Mouse (Mus musculus) intestine, postnatal 0 days (tissue): ENCODE results near the gene Ccdc14. TPM values are rescaled to one million over a fixed set of nuclear protein-coding genes. Genes with fewer than 3 reads are reported as not detected.

Experiments used
- ATAC-seq: fragments of 200-750 bp; cut with Nextera tagmentation; 2 replicates; pipeline ENCODE4 v1.8.0; 2017; ENCODE audit warnings: mild to moderate bottlenecking, moderate TSS enrichment, moderate library complexity
- H3K27ac ChIP-seq: fragments of 300-500 bp; sonication (generic); 2 replicates; pipeline ENCODE4 v1.5.1; 2014; ENCODE audit warnings: mild to moderate bottlenecking, low read depth, low read length, moderate library complexity
- H3K27me3 ChIP-seq: fragments of 300-500 bp; sonication (generic); replicated peaks from 2 replicates; pipeline ENCODE4 v1.6.1; 2014; ENCODE audit warnings: low read length, mixed read lengths; ENCODE audit not compliant: control insufficient read depth, insufficient read depth
- H3K36me3 ChIP-seq: fragments of 300-500 bp; sonication (generic); 2 replicates; pipeline ENCODE4 v1.6.1; 2014; ENCODE audit warnings: mild to moderate bottlenecking, moderate library complexity; ENCODE audit not compliant: control insufficient read depth, insufficient read depth
- H3K4me1 ChIP-seq: fragments of 300-500 bp; sonication (generic); replicated peaks from 2 replicates; pipeline ENCODE4 v1.6.1; 2014; ENCODE audit warnings: antibody characterized with exemption, low read length, mixed read lengths; ENCODE audit not compliant: control insufficient read depth, insufficient read depth
- H3K4me2 ChIP-seq: fragments of 300-500 bp; sonication (generic); replicated peaks from 2 replicates; pipeline ENCODE4 v1.6.1; 2014; ENCODE audit warnings: low read depth, mild to moderate bottlenecking, moderate library complexity
- H3K4me3 ChIP-seq: fragments of 300-500 bp; sonication (generic); 2 replicates; pipeline ENCODE4 v1.5.1; 2014; ENCODE audit warnings: low read depth, low read length
- H3K9ac ChIP-seq: fragments of 300-500 bp; sonication (generic); 2 replicates; pipeline ENCODE4 v1.6.1; 2014; ENCODE audit warnings: mild to moderate bottlenecking, low read depth, low read length
- H3K9me3 ChIP-seq: fragments of 300-500 bp; sonication (generic); 2 replicates; pipeline ENCODE4 v1.6.1; 2016; ENCODE audit warnings: mixed run types; ENCODE audit not compliant: control insufficient read depth
- CTCF ChIP-seq: sonication (generic); IDR thresholded peaks from 2 replicates; pipeline ENCODE4 v1.5.1; 2016; ENCODE audit warnings: low read depth, mild to moderate bottlenecking, control low read depth, antibody characterized with exemption, moderate library complexity
- WGBS: fragments of 180-500 bp; shearing (Covaris S2); extraction: QIAGEN DNeasy Blood & Tissue Kit; methylation state at CpG from one replicate; pipeline ENCODE4 v1.1.7; 2014; 5-methylcytosine and 5-hydroxymethylcytosine counted together
- polyA plus RNA-seq: library from polyadenylated mRNA; unstranded; fragments of >200 nt; fragmentation: Nextera tagmentation; extraction: Ambion mirVana; gene quantifications from 2 replicates; pipeline ENCODE4 v1.2.1, GENCODE M21; 2015

Gene Ccdc14
- polyA plus RNA-seq, 1 experiment from 2014 or later, result 1.7 TPM

- Histone ChIP-seq H3K36me3 (no peaks in the 10 kb centered on the region), H3K9me3 (no peaks in the 10 kb centered on the region), H3K4me3 (no peak overlapping the region), H3K27me3 (no peaks in the 10 kb centered on the region), H3K4me2 (peak overlapping the region; percentile 64), H3K27ac (no peak overlapping the region), H3K9ac (no peak overlapping the region), H3K4me1 (no peaks in the 10 kb centered on the region; the same call in 1 of the 2 replicates)
- 36% methylated on average over 11 of the region's 11 CpGs for WGBS
- ATAC-seq, result no peak
- no peak for TF ChIP-seq CTCF
Observed at GRCm38 (mm10) chr16:34658388-34658787, 32.0 kb upstream of the Ccdc14 start.

GRCm38 (mm10) chr16:34664553-34664952 lies 25.9 kb upstream of the Ccdc14 start:
- no peak for TF ChIP-seq CTCF
- WGBS, result 84% methylated on average over 3 of the region's 3 CpGs
- no peaks in the 10 kb centered on the region for H3K9me3 ChIP-seq
- no peak for ATAC-seq
- H3K27ac ChIP-seq, result no peak overlapping the region
- H3K27me3 ChIP-seq, result peaks cover 9% of the 10 kb centered on the region; the same call in 1 of the 2 replicates
- no peak overlapping the region for H3K9ac ChIP-seq
- no peaks in the 10 kb centered on the region for H3K4me1 ChIP-seq
- no peaks in the 10 kb centered on the region for H3K36me3 ChIP-seq
- H3K4me3 ChIP-seq, result no peak overlapping the region
- H3K4me2 ChIP-seq, result no peak overlapping the region

DNA sequence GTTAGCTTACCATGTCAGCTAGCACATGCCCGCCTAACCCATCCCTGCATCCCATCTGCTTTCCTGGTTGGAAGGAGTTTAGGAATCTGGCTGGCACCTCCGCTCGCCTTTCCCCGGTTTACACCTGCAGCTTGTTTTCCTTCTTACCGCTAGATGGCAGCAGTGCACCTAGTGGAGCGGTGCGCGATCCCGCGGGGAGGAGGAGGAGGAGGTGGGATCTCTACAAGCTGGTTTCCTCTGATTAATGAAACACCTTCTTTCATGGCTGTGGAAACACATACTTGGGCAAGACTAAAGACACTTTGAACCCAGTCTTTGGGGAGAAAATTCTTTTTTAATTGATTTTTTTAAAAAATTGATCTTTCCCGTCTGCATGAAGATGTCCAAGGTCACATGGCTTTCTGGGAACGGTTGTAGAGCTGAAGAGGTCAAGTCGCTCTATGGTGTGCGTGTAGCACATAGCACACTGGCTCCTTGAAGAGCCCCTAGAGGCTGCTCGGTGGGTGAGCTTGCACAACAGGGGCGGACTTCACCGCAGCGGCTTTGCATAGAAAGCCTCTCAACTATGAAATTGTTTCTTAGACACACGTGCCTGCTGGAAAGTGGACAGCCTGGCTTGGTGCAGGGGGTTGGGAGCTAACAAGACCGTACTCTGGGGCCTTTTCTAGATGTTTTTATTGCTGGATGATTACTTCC lies 23.2 kb upstream of the Ccdc14 start:
- TF ChIP-seq CTCF, result peak; percentile 98
- H3K9ac ChIP-seq, result no peak overlapping the region
- H3K9me3 ChIP-seq, result no peaks in the 10 kb centered on the region
- H3K36me3 ChIP-seq, result no peaks in the 10 kb centered on the region
- H3K4me3 ChIP-seq, result no peak overlapping the region
- peak overlapping the region; percentile 57 for H3K4me2 ChIP-seq
- no peaks in the 10 kb centered on the region for H3K4me1 ChIP-seq
- H3K27me3 ChIP-seq, result peaks cover 9% of the 10 kb centered on the region; the same call in 1 of the 2 replicates
- ATAC-seq, result no peak
- no peak overlapping the region for H3K27ac ChIP-seq
- 6% methylated on average over 20 of the region's 20 CpGs for WGBS

DNA sequence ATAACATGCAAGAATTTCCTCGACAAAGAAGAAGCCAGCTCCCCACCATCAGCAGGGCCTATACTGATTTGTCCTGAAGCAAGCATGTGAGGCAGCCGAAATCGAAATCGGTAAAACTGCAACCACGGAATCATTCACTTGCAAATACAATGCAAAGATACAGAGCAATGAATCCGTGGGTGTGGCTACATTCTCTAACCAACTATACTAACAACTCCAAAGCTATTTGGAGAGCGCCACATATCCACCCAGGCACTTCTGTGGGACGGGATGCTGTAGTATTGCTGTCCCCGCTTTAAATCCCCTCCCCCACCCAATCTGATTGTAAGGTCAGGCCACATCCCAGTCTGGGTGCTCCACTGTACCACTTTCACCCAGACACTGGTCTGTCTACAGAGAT lies 22.1 kb upstream of the Ccdc14 start:
- H3K4me2 ChIP-seq, result no peak overlapping the region
- no peaks in the 10 kb centered on the region for H3K4me1 ChIP-seq
- H3K36me3 ChIP-seq, result no peaks in the 10 kb centered on the region
- H3K9ac ChIP-seq, result no peak overlapping the region
- no peak overlapping the region for H3K27ac ChIP-seq
- TF ChIP-seq CTCF, result no peak
- no peaks in the 10 kb centered on the region for H3K9me3 ChIP-seq
- H3K4me3 ChIP-seq, result no peak overlapping the region
- peaks cover 9% of the 10 kb centered on the region; the same call in 1 of the 2 replicates for H3K27me3 ChIP-seq
- 70% methylated on average over 9 of the region's 9 CpGs for WGBS
- ATAC-seq, result no peak

DNA sequence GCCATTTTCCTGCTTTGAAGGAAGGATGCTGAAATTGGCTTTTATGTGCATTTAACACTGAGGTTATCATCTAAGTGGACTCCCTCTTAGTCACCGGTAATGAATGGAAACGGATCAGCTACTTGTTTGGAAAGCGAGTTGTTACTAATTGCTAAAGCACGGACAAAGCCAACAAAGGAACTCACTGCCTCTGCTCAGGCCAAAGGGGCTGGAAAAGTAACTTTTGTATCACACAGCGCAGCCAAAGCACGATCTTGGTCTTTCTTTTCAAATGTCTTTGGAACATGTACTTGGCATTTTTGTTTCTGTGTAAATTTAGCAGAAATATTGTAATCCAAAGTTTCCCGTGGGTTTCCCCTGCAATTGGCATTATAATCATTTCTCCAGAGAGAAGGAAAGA lies 18.4 kb upstream of the Ccdc14 start:
- no peaks in the 10 kb centered on the region for H3K9me3 ChIP-seq
- TF ChIP-seq CTCF, result no peak
- no peak overlapping the region for H3K27ac ChIP-seq
- H3K9ac ChIP-seq, result no peak overlapping the region
- 66% methylated on average over 7 of the region's 7 CpGs for WGBS
- no peak overlapping the region for H3K4me3 ChIP-seq
- H3K27me3 ChIP-seq, result peaks cover under 1% of the 10 kb centered on the region; the same call in 1 of the 2 replicates
- H3K4me2 ChIP-seq, result no peak overlapping the region
- no peak for ATAC-seq
- H3K36me3 ChIP-seq, result no peaks in the 10 kb centered on the region
- H3K4me1 ChIP-seq, result no peaks in the 10 kb centered on the region

DNA sequence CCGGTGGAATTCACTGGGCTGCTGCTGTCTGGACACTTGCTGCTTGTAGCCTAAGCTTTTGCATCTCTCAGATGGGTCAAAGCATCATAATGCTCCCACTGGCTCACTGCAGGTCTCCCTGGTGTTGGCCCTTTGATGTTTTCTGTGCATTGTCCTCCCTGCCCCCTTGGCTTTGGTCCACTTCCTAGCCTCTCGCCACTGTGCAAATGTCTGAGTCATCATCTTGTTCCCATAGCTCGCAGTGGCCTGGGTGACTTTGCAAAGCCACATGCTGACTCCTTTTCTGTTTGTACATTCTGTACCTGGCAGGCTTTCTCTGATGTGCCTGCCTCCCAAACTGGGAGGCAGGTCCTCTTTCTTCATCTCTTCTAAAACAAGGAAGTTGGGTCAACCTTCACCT lies 17.6 kb upstream of the Ccdc14 start:
- no peak overlapping the region for H3K4me3 ChIP-seq
- no peak overlapping the region for H3K4me2 ChIP-seq
- no peak overlapping the region for H3K27ac ChIP-seq
- H3K36me3 ChIP-seq, result no peaks in the 10 kb centered on the region
- no peaks in the 10 kb centered on the region for H3K4me1 ChIP-seq
- no peaks in the 10 kb centered on the region; the same call in 1 of the 2 replicates for H3K27me3 ChIP-seq
- TF ChIP-seq CTCF, result no peak
- 63% methylated on average over 3 of the region's 3 CpGs for WGBS
- H3K9me3 ChIP-seq, result no peaks in the 10 kb centered on the region
- ATAC-seq, result no peak
- no peak overlapping the region for H3K9ac ChIP-seq

GRCm38 (mm10) chr16:34674365-34674764 lies 16.1 kb upstream of the Ccdc14 start:
- H3K27ac ChIP-seq, result no peak overlapping the region
- H3K4me2 ChIP-seq, result no peak overlapping the region
- no peaks in the 10 kb centered on the region for H3K4me1 ChIP-seq
- H3K27me3 ChIP-seq, result no peaks in the 10 kb centered on the region
- H3K36me3 ChIP-seq, result no peaks in the 10 kb centered on the region
- 81% methylated on average over 6 of the region's 6 CpGs for WGBS
- no peak for TF ChIP-seq CTCF
- no peak overlapping the region for H3K9ac ChIP-seq
- H3K4me3 ChIP-seq, result no peak overlapping the region
- H3K9me3 ChIP-seq, result no peaks in the 10 kb centered on the region
- no peak for ATAC-seq
